Mouse (Mus musculus) testis, adult 10 weeks (tissue): ENCODE data around the gene Chst12. TPM values are rescaled to one million over a fixed set of nuclear protein-coding genes. Genes with fewer than 3 reads are reported as not detected.

Experiments used
- polyA plus RNA-seq: library from polyadenylated mRNA; stranded (reverse); fragments of 350-450 nt; fragmentation: Illumina TruSeq; extraction: RNeasy Lipid Tissue Mini Kit (QIAGEN cat#74804); gene quantifications from one replicate; pipeline ENCODE4 v1.2.3, GENCODE M21; 2014; ENCODE audit warnings: low read depth, low replicate concordance

The Chst12 gene
- polyA plus RNA-seq = not detected

GRCm38 (mm10) chr5:140505208-140505780, at the start of gene Chst12:
Gene Chst12 (plus strand): TSS chr5:140505550.

GRCm38 (mm10) chr5:140564896-140565295, 59.5 kb downstream of the Chst12 start, which contains the start of gene Grifin:
Gene Grifin (minus strand): TSS chr5:140565071.

Other genes starting within 250 kb of the Chst12 start
- 0.46 TPM for gene Mad1l1, start 184.0 kb upstream of the Chst12 start, polyA plus RNA-seq
- gene Nudt1, start 183.9 kb upstream of the Chst12 start, polyA plus RNA-seq = 0.70 TPM
- gene Mrm2, start 173.7 kb upstream of the Chst12 start, polyA plus RNA-seq = 0.20 TPM
- gene Snx8, start 116.3 kb upstream of the Chst12 start, polyA plus RNA-seq = 0.07 TPM
- 112 TPM for gene Eif3b, start 86.2 kb upstream of the Chst12 start, polyA plus RNA-seq
- not detected for gene Gm4869, start 59.9 kb upstream of the Chst12 start, polyA plus RNA-seq
- gene Grifin, start 59.5 kb downstream of the Chst12 start, polyA plus RNA-seq = not detected
- 0.11 TPM for gene Lfng, start 101.8 kb downstream of the Chst12 start, polyA plus RNA-seq
- gene Ttyh3, start 143.5 kb downstream of the Chst12 start, polyA plus RNA-seq = 0.77 TPM
- 89.8 TPM for gene Iqce, start 196.8 kb downstream of the Chst12 start, polyA plus RNA-seq
- 2.6 TPM for gene Brat1, start 199.5 kb downstream of the Chst12 start, polyA plus RNA-seq
- gene Amz1, start 218.6 kb downstream of the Chst12 start, polyA plus RNA-seq = not detected